Mouse (Mus musculus) CH12.LX (cell line): Measurements from ENCODE around the gene Ubap2. TPM values are rescaled to one million over a fixed set of nuclear protein-coding genes. Genes with fewer than 3 reads are reported as not detected.
A peak's percentile ranks its signal among the peaks of the same experiment; 100 is the strongest.

ENCODE experiments used
- DNase-seq: peaks from one replicate; pipeline ENCODE4 v3.0.0-alpha.2; 2013; ENCODE audit errors: extremely low read depth
- H3K27ac ChIP-seq: 2 replicates; pipeline ENCODE4 v1.5.1; 2012; ENCODE audit warnings: low read depth, mild to moderate bottlenecking, control low read depth, moderate library complexity; ENCODE audit not compliant: insufficient read depth
- H3K27me3 ChIP-seq: replicated peaks from 2 replicates; pipeline ENCODE3; 2012; ENCODE audit warnings: inconsistent platforms
- H3K36me3 ChIP-seq, 2 experiments: replicated peaks in 1 of 2; 2 replicates each; pipeline versions ENCODE3 to v1.6.1; 2012; ENCODE audit warnings: inconsistent platforms in 1 of 2, low read length in 1 of 2, mild to moderate bottlenecking in 1 of 2, mixed read lengths in 1 of 2, moderate library complexity in 1 of 2; ENCODE audit not compliant: control insufficient read depth in 1 of 2, insufficient read depth in 1 of 2
- H3K4me1 ChIP-seq, 2 experiments: 2 replicates each; pipeline ENCODE4 v1.6.1; 2012; ENCODE audit warnings: inconsistent platforms in 1 of 2, moderate library complexity in 1 of 2; ENCODE audit not compliant: insufficient read depth in 2 of 2, control insufficient read depth in 1 of 2
- H3K4me2 ChIP-seq: 2 replicates; pipeline ENCODE4 v1.6.1; 2012; ENCODE audit warnings: low read depth, mild to moderate bottlenecking, control low read depth; ENCODE audit not compliant: poor library complexity, insufficient read depth, severe bottlenecking
- H3K4me3 ChIP-seq, 3 experiments: fragments of 150-350 bp in 1 of 3; sonication (generic) in 1 of 3; replicated peaks in 1 of 3; 2 replicates each; pipeline versions ENCODE3 to v1.5.1; 2011 to 2012; ENCODE audit warnings: low read depth in 2 of 3, low read length in 2 of 3, mild to moderate bottlenecking in 2 of 3, moderate library complexity in 2 of 3, control low read depth in 1 of 3, improper control_type of control experiment in 1 of 3, inconsistent platforms in 1 of 3, mixed read lengths in 1 of 3; ENCODE audit not compliant: poor library complexity in 1 of 3
- H3K79me2 ChIP-seq: replicated peaks from 2 replicates; pipeline ENCODE4 v1.6.1; 2012; ENCODE audit warnings: mild to moderate bottlenecking, moderate library complexity; ENCODE audit not compliant: control insufficient read depth, poor library complexity, insufficient read depth, severe bottlenecking; ENCODE audit errors: extremely low read depth
- H3K9ac ChIP-seq: 2 replicates; pipeline ENCODE4 v1.6.1; 2012; ENCODE audit warnings: low read depth, mild to moderate bottlenecking, control low read depth, moderate library complexity; ENCODE audit not compliant: insufficient read depth
- H3K9me3 ChIP-seq: replicated peaks from 2 replicates; pipeline ENCODE3; 2012; ENCODE audit warnings: low read length, inconsistent platforms, mixed read lengths
- BHLHE40 ChIP-seq: IDR thresholded peaks from 2 replicates; pipeline ENCODE4 v1.6.1; 2011; ENCODE audit warnings: mild to moderate bottlenecking, low read depth, low read length, improper control_type of control experiment
- CHD2 ChIP-seq: IDR thresholded peaks from 2 replicates; pipeline ENCODE4 v1.6.1; 2011; ENCODE audit warnings: low read length, improper control_type of control experiment
- CTCF ChIP-seq, 2 experiments: IDR thresholded peaks in 1 of 2; conservative IDR thresholded peaks in 1 of 2; 2 replicates each; pipeline ENCODE4 v1.5.1; 2011 to 2012; ENCODE audit warnings: low read depth in 2 of 2, low read length in 2 of 2, improper control_type of control experiment in 1 of 2, inconsistent platforms in 1 of 2, mild to moderate bottlenecking in 1 of 2, moderate library complexity in 1 of 2
- E2F4 ChIP-seq: IDR thresholded peaks from 2 replicates; pipeline ENCODE4 v1.6.1; 2011; ENCODE audit warnings: low read depth, low read length, improper control_type of control experiment; ENCODE audit not compliant: insufficient replicate concordance
- ELF1 ChIP-seq: IDR thresholded peaks from 2 replicates; pipeline ENCODE4 v1.6.1; 2014; ENCODE audit warnings: low read depth, mild to moderate bottlenecking, inconsistent platforms, low read length, improper control_type of control experiment
- GABPA ChIP-seq: IDR thresholded peaks from 2 replicates; pipeline ENCODE4 v1.6.1; 2012; ENCODE audit warnings: low read depth, low read length, improper control_type of control experiment, inconsistent platforms; ENCODE audit not compliant: insufficient replicate concordance
- HCFC1 ChIP-seq: IDR thresholded peaks from 2 replicates; pipeline ENCODE4 v1.6.1; 2012; ENCODE audit warnings: low read depth, mild to moderate bottlenecking, inconsistent platforms, low read length, improper control_type of control experiment
- MAFK ChIP-seq: IDR thresholded peaks from 2 replicates; pipeline ENCODE4 v1.6.1; 2011; ENCODE audit warnings: low read length, improper control_type of control experiment; ENCODE audit not compliant: insufficient replicate concordance
- MAZ ChIP-seq: IDR thresholded peaks from 2 replicates; pipeline ENCODE4 v1.6.1; 2012; ENCODE audit warnings: low read depth, mild to moderate bottlenecking, inconsistent platforms, low read length, improper control_type of control experiment, moderate library complexity
- MEF2A ChIP-seq: IDR thresholded peaks from 2 replicates; pipeline ENCODE4 v1.6.1; 2014; ENCODE audit warnings: low read depth, mild to moderate bottlenecking, inconsistent platforms, low read length, improper control_type of control experiment, borderline replicate concordance
- MYC ChIP-seq: IDR thresholded peaks from 2 replicates; pipeline ENCODE4 v1.6.1; 2011; ENCODE audit warnings: low read depth, mild to moderate bottlenecking, improper control_type of control experiment, low read length
- NELFE ChIP-seq: IDR thresholded peaks from 2 replicates; pipeline ENCODE4 v1.6.1; 2011; ENCODE audit warnings: low read depth, low read length, improper control_type of control experiment
- POLR2A ChIP-seq: IDR thresholded peaks from 2 replicates; pipeline ENCODE4 v1.6.1; 2011; ENCODE audit warnings: low read depth, mild to moderate bottlenecking, improper control_type of control experiment, low read length
- RCOR1 ChIP-seq: conservative IDR thresholded peaks from 2 replicates; pipeline ENCODE4 v1.6.1; 2012; ENCODE audit warnings: low read depth, mild to moderate bottlenecking, inconsistent platforms, low read length, improper control_type of control experiment
- SIN3A ChIP-seq: IDR thresholded peaks from 2 replicates; pipeline ENCODE4 v1.6.1; 2012; ENCODE audit warnings: low read length, improper control_type of control experiment, inconsistent platforms
- SMC3 ChIP-seq: IDR thresholded peaks from 2 replicates; pipeline ENCODE4 v1.6.1; 2011; ENCODE audit warnings: low read depth, low read length, improper control_type of control experiment
- USF1 ChIP-seq: IDR thresholded peaks from 2 replicates; pipeline ENCODE4 v1.6.1; 2014; ENCODE audit warnings: low read depth, mild to moderate bottlenecking, inconsistent platforms, low read length, improper control_type of control experiment
- ZC3H11A ChIP-seq: IDR thresholded peaks from 2 replicates; pipeline ENCODE4 v1.6.1; 2012; ENCODE audit warnings: low read depth, mild to moderate bottlenecking, inconsistent platforms, low read length, improper control_type of control experiment
- dilution Hi-C: fragments of 300-500 bp; cut with MboI; formaldehyde crosslinking; loops from 2 replicates; pipeline ENCODE4 v1.14.3; 2020; ENCODE audit warnings: low sequenced_read_pairs; ENCODE audit not compliant: extremely low pct_unique_long_range_greater_than_20kb, extremely low pct_ligation_motif_present
- in situ Hi-C: fragments of 300-500 bp; cut with MboI; formaldehyde crosslinking; loops from 3 replicates; pipeline ENCODE4 v1.14.3; 2019; ENCODE audit warnings: low sequenced_read_pairs, low pct_ligation_motif_present, low pct_unique_long_range_greater_than_20kb, mixed read lengths
- polyA plus RNA-seq: library from polyadenylated mRNA; unstranded; fragments of >175 nt; gene quantifications from 2 replicates; pipeline ENCODE4 v1.2.1, GENCODE M21; 2012; ENCODE audit warnings: low read depth; ENCODE audit not compliant: insufficient read length
- total RNA-seq, 2 experiments: library from RNA; depleted of rRNA; stranded (reverse); fragments of 300-350 nt in 1 of 2; fragments of >200 nt in 1 of 2; gene quantifications; 2 replicates each; pipeline ENCODE4 v1.2.3; 2012 to 2014

Ubap2 gene
- total and polyA plus RNA-seq, 3 experiments: 5.4 to 115 (median 17.4) TPM

GRCm38 (mm10) chr4:41174631-41175030 is 100.3 kb downstream of the Ubap2 start:
- H3K36me3 ChIP-seq: peaks cover 13 to 63% of the 10 kb centered on the region in 2 experiments
- TF ChIP-seq NELFE: no peak
- TF ChIP-seq MAFK: no peak
- no peak for TF ChIP-seq RCOR1
- no peak for TF ChIP-seq GABPA
- no peak for TF ChIP-seq CHD2
- no peak for TF ChIP-seq MYC
- no peak for TF ChIP-seq BHLHE40
- TF ChIP-seq ELF1: no peak
- no peak for TF ChIP-seq SIN3A
- no peak for TF ChIP-seq MAZ
- TF ChIP-seq POLR2A: no peak
- TF ChIP-seq MEF2A: no peak
- no peak for TF ChIP-seq ZC3H11A
- TF ChIP-seq USF1: no peak
- TF ChIP-seq E2F4: no peak
- TF ChIP-seq HCFC1: no peak
- no peak for TF ChIP-seq CTCF (conservative IDR thresholded peaks at IDR 0.05 in 1 of 2, IDR thresholded peaks at IDR 0.05 in 1 of 2; ENCODE audit: low read depth in 2 of 2, low read length in 2 of 2)
- TF ChIP-seq, all 38 proteins: peak for 0
- Histone ChIP-seq H3K4me3 (no peak overlapping the region), H3K9me3 (no peaks in the 10 kb centered on the region), H3K27ac (no peak overlapping the region), H3K9ac (no peak overlapping the region), H3K4me1 (no peaks in the 10 kb centered on the region), H3K27me3 (no peaks in the 10 kb centered on the region), H3K79me2 (0 out of 2 replicates have a peak, but pooled peaks cover 2% of the 10 kb centered on the region), H3K4me2 (no peak overlapping the region)
- DNase-seq: no peak
- dilution Hi-C loops (no loop called here), in situ Hi-C loops (no loop called here)

GRCm38 (mm10) chr4:41170970-41171369 is 104.0 kb downstream of the Ubap2 start:
- in situ Hi-C loops (no loop called here), dilution Hi-C loops (no loop called here)
- Histone ChIP-seq H3K4me3 (no peak overlapping the region), H3K27me3 (no peaks in the 10 kb centered on the region), H3K36me3 (peaks cover 12 to 51% of the 10 kb centered on the region in 2 experiments), H3K27ac (no peak overlapping the region), H3K9ac (no peak overlapping the region), H3K4me2 (no peak overlapping the region), H3K9me3 (no peaks in the 10 kb centered on the region), H3K4me1 (no peaks in the 10 kb centered on the region), H3K79me2 (peaks cover 12% of the 10 kb centered on the region; the same call in 1 of the 2 replicates)
- DNase-seq: no peak
- TF ChIP-seq CTCF (conservative IDR thresholded peaks at IDR 0.05 in 1 of 2, IDR thresholded peaks at IDR 0.05 in 1 of 2; ENCODE audit: low read depth in 2 of 2, low read length in 2 of 2) (peak in 1 of 2 experiments; percentile 13; a peak in 1 of 4 replicates), SMC3 (no peak), SIN3A (no peak)
